Mouse (Mus musculus) yolk sac, embryonic 10.5 days (tissue): ENCODE measurements around the gene Pias1.
A peak's percentile ranks its signal among the peaks of the same experiment; 100 is the strongest.

Experiments
- DNase-seq: peaks from one replicate; pipeline ENCODE4 v3.0.0-alpha.2; 2017; ENCODE audit warnings: low spot score

The Pias1 gene

DNA sequence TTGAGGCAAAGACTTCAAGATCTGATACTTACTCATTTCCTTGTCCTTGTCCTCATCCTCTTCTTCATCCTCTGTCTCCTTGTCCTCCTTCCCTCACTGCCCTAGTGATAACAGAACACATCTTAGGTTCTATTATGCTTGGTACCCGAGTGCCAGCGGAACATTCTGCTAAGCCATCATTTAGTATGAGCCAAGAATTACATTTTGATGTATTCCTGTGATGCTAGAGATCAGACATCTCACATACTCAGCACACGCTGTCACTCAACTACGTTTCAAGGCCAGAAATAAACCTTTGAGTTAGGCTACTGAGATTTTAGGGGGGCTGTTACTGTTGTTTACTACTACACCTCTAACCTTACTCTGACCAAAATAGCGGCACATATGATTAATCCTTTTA, at the start of gene Pias1:
Gene Pias1, minus strand, starts transcription at position 101 of the 400 bp plus-strand sequence.
- no peak for DNase-seq

DNA sequence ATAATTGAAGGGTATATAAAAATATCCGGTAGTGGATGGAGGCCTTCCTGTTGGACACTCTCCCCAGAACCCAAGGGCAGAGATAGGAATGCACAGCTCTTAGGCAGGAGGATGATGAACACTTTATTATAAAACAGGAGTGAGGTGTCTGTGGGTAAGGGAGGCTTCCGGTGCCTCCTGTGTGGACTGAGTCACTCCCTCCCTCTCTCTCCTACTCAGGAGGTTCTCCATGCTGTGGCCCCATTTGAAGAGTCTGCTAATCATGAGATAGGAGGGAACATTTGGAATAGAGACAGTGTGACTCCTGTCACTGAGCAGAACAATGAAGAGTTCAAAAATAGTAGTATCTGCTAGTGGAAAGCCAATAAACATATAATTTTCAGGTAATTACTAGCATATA, 47.7 kb upstream of the Pias1 start:
- no peak for DNase-seq

DNA sequence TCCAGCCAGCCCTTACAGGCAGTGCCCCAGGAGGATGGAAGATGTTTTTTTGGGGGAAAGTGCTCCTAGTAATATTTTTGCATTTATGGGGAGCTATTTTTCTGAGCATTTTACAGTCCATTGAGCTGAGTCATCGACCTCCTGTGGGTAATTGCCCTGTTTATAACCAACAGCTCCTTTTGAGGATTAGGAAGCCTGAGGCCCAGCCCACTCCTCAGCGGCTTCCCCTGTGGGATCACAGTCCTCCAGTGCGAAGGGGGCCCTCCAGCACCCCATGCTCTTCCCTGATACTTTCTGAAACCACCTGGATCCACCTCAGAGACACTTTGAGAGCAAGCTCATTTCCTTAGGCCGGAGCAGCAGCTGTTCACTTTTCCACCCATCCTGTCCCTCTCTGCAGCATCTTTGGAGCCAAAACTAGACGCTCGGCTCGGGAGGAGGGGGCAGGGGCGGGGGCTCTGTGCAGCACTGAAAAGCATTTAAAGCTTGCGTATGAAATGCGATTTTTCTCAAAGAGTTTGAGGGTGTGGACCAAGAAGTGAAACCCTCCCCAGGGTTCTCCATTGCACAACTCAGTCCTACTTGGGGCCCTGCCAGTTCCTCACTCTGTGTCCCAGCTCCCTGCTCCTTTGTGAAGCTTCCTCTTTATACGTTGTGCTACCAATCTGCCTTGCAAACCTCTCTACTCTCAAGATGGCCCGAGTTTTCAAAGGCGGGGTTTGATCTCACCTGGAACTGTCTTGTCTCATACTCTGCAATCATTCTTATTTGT, 43.5 kb upstream of the Pias1 start:
- DNase-seq, result no peak

DNA sequence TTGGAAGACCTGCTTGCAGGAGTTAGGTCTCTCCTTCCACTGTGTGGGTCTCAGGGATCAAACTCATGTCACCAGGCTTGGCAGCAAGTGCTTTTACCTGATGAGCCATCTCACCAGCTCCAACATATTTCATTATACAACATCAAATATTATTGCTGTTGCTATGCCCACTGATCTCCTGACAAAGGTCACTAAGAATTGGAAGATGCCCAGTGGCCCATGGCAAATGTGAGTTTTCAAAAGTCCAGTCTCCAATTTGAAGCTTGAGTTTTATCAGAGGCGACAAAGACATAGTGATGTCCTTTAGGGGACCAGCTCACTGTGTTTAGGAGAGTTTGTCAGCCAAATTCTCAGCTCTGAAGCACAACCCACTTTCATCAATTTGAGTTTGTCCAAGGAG, 34.8 kb upstream of the Pias1 start:
- no peak for DNase-seq

DNA sequence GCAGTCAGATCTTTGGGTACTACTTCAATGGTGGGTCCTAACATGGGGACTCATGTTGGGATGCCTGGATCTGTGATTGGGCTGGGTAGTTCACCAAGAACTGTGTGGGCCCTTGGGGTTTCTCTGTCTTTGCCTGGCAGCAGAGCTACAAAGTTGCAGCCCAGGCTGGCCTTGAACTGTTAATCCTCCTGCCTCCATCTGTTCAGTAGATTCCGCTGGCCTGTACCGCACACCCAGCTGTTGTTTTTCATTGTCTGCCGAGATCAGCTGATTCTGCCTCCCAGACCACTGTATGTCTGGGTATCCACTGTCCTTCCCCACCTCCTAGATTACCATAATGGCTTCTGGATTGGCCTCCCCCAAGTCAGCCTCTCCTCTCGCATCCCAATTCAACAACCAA, 19.6 kb upstream of the Pias1 start:
- no peak for DNase-seq

DNA sequence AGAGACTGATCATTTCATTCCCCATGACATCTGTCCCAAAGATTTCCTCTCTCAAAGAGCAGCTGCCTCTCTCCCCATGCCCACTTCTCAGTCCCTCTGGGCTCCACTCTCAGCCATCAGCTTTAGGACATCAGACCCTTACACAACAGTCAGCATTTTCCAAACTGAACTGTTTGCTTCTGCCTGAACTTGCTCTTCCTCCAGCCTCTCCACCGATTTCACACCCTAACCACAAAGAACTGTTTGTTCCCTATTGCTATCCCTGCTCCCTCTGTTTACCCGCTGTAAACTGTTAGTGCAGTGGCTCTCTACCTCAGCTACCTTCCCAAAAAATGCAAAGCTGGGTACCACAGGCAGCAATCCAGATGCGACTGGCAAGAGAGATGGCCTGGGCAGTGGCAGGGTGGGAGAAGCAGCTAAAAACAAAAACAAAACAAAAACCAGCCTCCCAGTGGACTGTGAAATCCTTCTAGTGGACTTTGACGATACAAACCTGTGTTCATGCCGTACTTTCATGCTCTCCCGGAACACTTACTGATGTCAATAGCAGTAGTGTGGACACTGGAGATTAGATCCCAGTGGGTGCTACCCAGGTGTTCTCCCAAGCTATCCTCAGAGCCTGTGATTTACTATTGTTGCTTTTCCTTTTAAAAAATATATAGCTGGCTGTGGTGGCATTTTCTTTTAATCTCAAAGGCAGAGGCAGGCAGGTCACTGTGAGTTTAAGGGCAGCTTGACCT, 18.5 kb upstream of the Pias1 start:
- DNase-seq, result no peak

DNA sequence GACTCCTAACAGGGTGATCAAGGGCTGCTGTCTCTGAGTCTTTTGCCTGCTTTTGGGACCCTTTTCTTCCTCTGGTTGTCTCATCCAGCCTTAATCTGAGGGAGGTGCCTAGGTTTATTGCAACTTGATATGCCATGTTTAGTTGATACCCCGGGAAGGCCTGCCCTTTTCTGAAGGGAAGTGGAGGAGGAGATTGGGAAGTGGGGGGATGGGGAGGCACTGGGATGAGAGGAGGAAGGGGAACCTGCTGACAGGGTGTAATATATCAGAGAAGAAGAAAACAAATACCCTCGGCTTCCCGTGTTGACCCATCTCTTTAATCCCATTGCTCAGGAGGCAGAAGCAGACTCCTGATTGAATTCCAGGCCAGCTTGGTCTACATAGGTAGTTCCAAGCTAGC, 10.8 kb upstream of the Pias1 start:
- DNase-seq, result no peak

DNA sequence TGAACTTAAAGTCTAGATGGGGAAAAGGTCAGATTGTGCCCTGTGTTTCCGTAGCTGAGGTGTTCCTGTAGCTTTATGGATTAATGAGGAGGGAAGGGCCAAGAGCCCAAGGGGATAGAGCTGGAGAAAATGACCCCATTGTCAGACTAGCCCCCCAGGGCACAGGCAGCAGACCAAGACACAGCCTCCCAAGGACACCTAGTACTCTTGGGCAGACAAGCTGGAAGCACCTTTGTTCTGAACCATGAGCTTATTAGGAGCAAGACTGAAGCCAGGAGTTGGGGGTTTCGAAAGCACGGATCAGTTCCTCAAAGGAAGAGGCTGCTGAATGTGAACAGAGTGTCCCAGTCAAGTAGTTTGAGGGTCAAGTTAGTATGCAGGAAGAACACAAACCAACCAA, 9.9 kb upstream of the Pias1 start:
- DNase-seq, result no peak

DNA sequence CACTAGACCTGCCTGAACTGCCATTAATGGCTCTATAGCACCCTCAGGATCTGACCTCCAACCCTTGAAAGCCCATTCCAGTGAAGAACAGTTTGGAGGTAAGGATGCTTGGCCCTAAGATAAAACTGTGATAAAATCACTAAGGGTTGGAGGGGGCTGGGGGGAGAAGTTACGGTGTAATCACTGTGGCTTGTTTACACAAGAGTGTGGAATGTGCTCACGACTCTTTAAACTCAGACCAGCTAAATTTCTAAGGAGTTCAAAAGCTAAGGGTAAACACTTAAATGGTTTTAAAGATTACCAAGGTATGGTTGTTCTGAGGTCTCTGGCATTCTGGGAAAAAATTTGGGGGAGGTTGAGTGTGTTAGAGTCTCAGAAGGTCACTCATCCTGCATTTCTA, 7.5 kb upstream of the Pias1 start:
- DNase-seq, result peak; percentile 38

DNA sequence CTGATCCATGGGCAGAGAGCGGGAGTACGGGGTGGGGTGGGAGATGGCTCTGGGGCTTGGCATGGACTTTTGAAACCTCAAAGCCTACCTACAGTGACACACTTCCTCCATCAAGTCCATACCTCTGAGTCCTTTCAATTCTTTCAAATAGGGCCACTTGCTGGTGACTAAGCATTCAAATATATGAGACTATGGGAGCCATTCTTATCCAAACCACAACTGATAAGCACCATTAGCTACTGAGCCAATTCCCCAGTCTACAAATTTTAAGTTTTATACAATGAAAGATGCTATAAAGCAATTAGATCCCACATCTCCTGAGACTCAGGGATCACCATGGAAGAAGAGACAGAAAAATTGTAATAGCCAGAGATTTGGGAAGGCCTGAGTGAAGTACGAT, 2.4 kb upstream of the Pias1 start:
- DNase-seq, result no peak

DNA sequence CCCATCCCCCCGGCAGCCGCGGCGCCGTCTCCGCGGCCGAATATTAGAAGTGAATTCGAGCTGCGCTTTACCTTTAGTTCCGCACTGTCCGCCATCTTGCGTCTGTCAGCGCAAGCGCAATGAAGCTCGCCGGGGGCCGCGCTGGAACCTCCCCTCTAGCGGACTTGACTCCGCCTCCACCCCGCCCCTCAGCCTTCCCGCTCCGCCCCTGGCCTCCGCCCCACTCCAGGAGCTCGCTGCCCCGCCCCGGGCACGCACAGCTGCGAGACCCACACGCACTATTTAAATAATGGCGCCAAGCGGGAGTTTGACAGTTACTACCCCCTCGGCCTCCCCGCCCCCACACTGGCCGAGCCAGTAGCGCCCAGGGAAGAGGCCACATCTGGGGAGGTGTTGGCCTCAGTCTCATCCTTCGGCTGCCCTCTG, 6.9 kb downstream of the Pias1 start:
- DNase-seq, result peak; percentile 99

DNA sequence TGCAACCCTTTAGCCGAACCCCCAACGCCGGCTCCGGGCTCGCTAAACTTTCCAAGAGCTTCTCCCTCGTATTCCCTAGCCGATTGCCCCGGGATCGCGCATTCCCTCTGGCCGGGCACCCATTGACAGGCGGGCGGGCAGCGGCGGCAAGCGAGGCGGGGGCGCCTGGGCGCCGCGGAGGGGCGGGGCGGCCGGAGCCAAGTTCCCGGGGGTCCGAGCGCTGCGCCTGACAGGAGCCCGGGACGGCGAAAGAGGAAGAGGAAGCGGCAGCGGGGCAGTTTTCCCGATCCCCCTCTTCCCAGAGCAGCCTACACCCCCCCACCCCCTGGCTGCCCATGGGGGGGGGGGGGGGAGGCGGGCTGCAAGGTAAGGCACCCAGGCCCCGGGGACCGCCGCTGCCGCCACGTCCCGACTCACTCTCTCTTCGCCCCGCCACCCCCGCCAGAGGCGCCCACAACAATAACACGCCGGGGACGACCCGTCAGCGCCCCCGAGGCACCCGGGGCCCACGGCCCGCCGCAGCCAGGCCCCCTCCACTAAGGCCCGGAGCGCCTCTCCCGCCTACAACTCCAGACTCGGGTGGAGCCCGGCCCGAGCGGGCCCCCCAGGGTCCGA, 7.5 kb downstream of the Pias1 start:
- no peak for DNase-seq

DNA sequence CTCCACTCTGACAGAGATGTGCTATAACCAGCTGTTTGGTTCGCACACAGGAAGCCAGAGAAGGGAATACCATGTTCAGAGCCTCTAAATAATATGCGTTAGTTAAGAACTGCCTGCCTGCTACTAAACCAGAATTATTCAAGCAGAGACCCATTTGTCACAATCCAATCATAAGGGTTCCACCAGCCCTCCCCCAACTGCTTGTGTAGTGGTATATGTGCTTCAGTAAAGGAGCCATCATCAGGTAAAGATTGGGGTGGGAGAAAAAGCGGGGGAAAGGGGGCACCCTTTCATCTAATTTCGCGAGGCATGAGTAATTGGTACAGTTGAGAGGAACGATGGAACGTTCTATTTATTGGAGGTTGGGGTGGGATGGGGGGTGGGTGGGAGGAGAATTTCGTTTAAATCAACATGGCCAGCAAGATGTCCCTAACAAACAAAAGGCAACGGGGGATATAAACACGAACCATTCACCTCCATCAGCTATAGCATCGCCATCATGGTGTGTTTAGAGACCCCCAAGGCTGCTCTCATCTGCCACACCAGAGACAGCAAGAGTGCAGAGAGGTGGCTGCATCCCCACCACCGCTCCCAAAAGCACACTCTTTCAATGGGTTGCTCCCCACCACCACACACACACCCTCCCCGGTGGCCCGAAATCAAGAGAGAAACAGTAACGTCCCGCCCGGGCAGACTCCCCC, 8.1 kb downstream of the Pias1 start:
- DNase-seq, result no peak

DNA sequence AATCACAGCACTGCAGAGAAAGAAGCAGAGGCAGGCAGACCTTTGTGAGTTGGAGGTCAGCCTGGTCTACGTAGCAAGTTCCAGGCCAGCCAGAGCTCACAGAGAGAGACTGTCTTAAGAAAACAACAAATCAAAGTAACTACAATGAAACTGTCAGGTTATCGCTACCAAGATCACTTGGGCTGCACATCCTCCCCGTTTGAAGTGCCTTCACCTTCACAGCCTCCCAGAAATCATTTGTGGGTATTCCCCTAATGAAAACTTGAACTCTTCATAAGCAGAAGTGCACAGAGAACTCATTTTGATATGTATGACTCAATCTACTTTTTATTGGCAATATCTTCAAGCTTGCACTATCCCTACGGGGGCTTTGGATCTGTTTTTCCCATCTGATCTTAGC, 10.6 kb downstream of the Pias1 start:
- no peak for DNase-seq

DNA sequence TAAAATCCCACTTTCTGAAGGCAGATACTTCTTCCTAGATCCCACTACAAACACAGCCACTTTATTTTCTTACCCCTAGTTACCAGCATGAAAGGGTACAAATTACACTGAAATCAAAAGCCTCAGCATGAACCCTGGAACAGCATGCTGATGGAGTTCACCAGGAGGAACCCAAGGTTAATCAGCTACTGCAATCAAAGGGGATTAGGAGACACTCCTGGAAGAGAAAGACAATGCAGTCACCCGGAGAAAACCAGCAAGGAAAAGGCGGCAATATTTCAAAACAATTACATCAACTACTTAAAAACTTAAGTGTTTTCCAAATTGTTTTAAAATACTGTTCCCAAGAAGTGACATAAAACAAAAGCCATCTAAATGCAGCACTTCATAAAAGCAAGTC, 11.9 kb downstream of the Pias1 start:
- no peak for DNase-seq

DNA sequence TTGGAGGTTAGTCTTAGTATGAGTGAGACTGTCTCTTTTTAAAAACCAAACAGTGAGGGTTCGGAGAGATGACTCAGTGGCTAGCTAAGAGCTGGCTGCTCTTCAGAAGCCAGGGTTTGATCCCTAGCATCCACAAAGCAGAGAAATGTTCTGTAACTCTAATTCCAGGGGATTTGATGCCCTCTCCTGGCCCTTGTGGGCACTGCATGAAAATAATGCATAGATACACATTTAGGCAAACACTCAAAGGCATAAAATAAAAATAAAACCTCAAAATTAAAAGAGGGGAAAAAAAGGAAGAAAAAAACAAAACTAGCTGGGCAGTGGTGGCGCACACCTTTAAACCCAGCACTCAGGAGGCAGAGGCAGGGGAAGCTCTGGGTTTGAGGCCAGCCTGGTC, 13.3 kb downstream of the Pias1 start:
- DNase-seq, result no peak

DNA sequence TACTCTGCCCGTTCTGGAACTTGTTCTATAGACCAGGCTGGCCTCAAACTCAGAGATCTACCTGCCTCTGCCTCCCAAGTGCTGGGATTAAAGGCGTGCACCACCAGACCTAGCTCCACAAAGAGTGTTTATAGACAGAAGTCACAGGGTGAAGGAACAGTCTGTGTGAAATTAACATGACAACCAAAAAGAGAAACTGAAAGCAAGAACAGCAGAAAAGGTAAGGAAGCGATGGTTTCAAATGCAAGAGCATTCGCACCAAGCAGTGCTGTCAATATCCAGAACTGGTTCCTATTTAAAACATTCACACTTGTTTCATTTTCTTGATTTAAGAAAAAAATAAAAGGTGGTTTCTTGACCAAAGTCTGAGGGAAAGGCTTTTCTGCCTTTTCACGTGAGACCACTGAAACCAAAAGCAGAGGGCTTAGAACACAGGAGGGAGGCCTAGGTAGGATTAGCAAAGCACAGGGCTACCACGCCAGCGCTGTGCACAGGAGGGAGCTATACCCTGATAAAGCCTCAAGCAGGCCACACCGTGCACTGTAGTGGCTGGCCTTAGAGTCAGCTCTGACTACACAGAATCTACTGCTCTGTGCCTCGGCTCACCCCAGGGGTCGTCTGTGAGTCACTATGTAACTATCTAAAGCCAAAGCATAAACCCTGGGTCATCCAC, 15.5 kb downstream of the Pias1 start:
- peak; percentile 75 for DNase-seq

DNA sequence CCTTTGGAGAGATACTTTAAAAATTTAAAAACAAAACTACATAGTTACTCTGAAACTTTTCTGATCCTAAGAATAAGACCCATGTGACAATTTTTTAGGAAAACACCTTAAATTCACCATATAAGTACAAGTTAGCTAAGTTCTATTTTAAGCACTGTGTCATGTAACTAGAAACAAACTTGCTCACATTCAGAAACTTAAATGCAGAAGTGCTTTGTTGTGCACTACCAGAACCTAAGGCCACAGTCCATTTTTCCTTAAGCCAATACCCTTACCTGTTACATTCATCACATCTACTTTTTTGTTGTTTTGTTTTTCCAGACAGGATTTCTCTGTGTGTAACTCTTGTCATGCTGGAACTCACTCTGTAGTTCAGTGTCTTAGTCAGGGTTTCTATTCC, 17.4 kb downstream of the Pias1 start:
- DNase-seq, result no peak

DNA sequence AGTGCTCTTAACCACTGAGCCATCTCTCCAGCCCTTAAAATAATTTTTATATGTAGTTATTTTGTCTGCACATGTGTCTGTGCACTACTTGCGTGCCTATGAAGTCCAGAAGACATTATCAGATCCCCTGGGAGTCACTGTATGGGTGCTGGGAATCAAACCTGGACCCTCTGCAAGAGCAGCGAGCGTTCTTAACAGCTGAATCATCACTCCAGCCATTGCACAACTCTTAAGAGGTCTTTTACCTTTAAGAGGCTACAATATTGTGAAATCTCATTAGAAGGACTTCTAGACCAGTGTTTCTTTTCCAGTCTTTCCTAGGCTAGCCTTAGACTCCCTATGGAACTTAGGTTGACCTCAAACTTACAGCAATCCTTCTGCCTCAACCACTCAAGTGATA, 21.7 kb downstream of the Pias1 start:
- DNase-seq, result peak; percentile 14

DNA sequence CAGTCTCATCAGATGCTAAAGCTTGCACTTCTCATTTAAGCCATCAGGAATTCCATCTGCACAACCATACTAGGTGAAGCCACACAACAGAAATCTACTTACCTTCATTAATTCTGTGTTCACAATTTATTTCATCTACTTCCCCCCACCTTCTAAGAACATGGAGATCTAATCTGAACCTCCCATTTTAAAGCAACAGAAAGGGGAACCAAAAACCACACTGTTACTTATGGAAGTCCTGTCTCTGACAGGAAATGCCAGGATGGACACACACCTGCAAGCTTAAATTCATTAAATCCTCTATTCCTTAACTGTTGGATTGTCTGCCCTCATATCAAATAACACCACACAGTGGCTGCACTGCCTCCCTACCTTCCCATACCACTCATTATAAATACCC, 35.0 kb downstream of the Pias1 start:
- DNase-seq, result no peak

DNA sequence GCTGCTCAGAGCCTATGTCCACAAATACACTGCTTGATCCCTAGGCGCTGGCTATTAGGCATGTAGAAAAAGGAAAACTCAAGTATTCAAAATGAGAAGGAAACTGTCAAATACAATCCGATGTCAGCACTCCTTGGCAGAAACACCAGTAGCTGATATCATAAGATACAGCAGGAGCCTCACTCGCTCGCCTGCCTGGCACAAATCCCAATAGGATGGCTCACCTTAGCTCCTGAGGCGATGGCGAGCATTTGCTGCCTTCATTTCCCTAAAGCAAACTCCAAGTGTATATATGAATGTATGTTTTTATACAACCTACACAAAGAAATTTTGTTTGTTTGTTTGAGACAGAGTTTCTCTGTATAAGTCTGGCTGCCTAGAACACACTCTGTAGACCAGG, 42.4 kb downstream of the Pias1 start:
- no peak for DNase-seq

DNA sequence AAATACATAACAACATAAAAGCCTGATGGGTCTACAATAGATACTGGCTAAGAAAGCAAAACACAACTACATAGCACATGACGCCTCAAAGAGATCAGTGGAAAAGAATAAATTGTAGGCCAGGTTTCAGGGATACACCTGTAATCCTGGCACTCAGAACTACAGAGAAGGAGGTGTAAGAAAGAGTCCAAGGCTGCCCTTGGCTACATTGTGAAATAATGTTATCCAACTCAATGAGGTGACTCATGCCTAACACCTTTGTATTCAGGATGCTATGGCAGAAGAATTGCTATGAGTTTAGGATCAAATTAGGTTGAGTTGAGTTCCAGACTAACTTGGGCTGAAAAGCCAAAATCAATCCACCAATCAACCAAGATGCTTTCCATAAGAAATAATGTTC, 43.7 kb downstream of the Pias1 start:
- no peak for DNase-seq
